Mouse (Mus musculus): ENCODE data around the gene Actr10. TPM values are rescaled to one million over a fixed set of nuclear protein-coding genes. Genes with fewer than 3 reads are reported as not detected.

The Actr10 gene
- total RNA-seq, 1 experiment from 2014 or later, result 73.9 TPM

DNA sequence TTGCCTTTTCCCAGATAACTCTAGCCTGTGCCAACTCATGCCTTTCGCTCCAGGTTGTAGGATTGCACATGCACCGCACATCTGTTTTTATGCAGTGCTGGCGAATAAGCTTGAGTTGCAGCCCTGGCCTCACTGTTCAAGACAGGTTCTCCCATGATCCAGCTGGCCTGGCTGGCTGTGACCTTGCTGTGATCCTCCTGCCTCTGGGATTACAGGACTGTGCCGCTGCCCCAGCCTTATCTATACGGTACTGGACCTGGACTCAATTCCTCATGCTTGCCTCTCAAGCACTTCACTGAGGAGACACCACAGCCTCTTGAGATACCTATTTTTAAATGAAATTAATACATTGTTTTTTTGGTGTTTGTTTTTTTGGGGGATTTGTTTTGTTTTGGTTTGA lies 6.5 kb downstream of the Actr10 start:
- ATAC-seq (replicated peaks; ENCODE audit: insufficient number of reproducible peaks, low FRiP score, low TSS enrichment, poor library complexity, severe bottlenecking), result no peak

DNA sequence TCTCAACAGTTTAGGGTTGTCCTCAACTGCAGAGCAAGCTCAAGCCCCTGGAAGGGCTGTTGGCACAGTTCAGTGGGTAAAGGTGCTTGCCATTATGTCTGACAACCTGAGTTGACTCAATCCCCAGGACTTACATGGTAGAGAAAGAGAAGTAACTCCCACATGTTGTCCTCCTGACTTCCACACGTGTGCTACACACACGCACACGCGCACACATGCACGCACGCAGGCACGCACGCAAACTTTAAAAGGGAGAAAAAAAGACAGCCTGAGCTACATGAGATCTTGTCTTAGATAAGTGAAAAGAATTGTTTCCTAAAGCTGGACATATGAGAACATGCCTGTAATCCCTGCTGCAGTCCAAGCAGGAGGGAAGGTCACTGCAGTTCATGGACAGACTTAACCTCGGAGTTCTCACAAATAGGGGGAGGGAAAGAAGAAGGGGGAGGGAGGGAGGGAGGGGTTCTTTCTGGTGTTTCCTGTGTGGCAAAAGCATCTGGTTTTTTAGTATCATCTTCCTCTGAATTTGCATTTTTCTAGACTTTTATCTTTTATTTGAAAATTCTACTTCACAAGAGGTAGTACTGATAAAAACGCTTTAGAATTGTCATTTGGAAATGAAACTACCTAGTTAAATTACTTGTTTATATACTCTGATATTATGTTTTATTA lies 9.1 kb downstream of the Actr10 start:
- ATAC-seq (replicated peaks; ENCODE audit: insufficient number of reproducible peaks, low FRiP score, low TSS enrichment, poor library complexity, severe bottlenecking), result no peak

DNA sequence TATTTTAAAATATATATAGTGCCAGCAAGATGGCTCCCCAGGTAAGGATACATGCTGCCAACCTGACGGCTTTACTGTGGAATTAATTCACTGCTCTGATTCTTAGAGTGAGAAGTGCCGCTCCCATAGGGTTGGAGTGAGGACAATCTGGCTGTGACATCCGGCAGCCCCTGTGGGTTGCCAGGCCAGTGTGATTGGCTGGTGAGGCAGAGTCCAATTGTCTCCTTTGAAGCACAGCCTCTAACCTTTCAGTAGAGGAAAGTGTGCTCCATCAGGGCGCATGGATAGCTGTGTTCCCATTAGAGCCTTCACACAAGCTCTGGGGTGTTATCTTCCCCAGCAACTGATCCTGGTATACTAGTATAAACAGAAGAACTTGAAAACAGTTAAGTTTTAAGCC lies 21.0 kb downstream of the Actr10 start:
- ATAC-seq (replicated peaks; ENCODE audit: insufficient number of reproducible peaks, low FRiP score, low TSS enrichment, poor library complexity, severe bottlenecking), result no peak

DNA sequence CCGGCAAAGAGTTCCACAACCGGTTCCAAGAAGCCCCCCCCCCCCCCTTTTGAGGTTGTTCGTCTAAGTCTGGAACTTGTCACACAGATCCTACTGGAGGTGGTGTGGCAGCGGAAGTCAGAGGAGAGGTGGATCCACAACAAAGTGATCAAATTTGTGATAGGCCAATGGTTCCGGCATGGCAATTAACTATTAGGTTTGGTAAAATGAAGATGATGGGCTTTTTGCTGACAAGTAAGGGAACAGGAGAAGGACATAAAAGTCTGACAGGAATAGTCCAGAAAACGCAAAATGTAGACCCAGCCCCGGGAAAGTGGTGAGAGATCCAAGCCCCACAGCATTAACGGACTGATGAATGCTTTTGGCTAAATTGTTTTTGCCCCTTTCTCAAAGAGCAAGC lies 29.9 kb downstream of the Actr10 start:
- no peak for ATAC-seq (replicated peaks; ENCODE audit: insufficient number of reproducible peaks, low FRiP score, low TSS enrichment, poor library complexity, severe bottlenecking)

DNA sequence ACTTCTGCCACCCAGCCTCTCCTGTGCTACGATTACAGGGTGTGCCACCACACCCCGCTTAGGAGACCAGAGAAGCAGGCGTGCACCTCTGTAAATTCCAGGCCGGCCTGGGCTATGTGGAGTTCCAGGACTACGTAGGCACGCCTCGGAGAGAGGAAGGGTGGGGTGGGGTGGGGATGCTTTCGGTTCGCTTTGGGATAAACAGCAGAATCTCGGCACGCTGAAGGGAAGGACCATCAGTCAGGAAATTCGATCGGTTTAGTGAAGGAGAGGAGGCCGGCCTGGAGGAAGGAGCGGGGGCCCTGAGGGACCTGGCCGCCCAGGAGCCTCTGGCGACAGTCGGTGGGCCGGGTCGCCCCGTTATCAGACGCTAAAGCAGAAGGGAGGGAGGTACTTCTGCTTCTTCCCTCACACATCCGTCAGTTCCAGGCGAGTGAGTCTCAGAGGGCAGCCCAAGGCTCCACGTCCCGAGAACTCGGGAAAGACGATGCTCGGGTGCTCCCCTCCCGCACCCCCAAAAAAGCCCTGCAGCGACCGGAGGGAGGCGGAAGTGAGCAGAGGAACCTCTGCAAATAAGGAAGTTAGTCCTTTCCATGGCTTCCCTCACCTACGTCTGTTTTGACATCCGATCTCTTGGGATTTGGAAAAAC lies 30.6 kb downstream of the Actr10 start:
- peak; percentile 76 for ATAC-seq (replicated peaks; ENCODE audit: insufficient number of reproducible peaks, low FRiP score, low TSS enrichment, poor library complexity, severe bottlenecking)

DNA sequence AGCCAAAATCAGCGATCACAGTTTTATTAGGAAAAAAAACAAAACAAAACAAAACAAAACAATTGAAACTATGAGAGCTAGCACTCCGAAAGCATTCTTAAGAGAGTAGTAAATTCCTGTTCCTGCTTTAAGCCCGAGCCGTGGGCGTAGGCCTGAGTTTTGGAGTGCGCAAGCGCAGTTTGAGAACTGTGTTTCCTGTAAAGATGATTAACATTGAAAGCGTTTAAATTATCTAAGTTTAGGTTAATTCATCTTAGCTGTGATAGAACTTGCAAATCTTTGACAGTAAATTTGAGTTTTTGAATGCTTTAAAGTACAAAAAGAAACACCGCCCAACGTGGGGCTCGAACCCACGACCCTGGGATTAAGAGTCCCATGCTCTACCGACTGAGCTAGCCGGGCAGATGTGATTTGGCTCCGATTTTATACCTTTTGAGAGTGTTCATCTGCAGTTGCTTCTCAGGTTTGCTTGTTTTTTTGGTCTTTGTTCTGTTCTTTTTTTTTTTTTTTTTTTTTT lies 31.2 kb downstream of the Actr10 start:
- peak; percentile 34 for ATAC-seq (replicated peaks; ENCODE audit: insufficient number of reproducible peaks, low FRiP score, low TSS enrichment, poor library complexity, severe bottlenecking)

DNA sequence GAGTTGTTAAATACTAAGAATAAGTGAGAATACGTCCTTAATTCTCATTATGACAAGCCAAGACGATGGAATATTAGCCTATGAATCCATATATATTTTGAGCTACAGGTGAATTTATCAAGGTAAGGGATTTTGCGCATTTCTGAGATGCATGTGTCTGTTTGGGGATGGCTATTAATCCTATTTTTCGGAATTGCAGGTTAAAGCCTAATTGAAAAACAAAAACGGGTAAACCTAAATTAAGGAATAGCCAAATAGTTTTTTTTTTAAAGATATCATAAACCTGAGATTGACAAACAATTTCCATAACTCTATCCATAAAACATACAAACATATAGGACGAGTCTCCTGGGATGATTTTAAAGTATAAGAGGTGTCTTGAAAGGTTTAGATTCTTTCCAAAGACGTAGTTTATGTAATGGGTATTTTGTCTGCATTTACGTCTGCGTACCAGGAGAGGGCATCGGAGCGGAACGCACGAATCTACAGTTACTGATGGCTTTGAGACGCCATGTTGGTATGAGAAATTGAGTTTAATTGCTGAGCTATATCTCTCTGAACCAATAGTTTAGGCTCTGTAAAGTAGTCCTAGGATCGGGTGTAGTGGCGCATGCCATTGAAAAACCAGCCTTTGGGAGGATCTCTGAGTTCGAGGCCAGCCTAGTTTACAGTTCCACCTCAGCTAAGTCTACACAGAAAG lies 32.0 kb downstream of the Actr10 start:
- peak; percentile 63 for ATAC-seq (replicated peaks; ENCODE audit: insufficient number of reproducible peaks, low FRiP score, low TSS enrichment, poor library complexity, severe bottlenecking)

DNA sequence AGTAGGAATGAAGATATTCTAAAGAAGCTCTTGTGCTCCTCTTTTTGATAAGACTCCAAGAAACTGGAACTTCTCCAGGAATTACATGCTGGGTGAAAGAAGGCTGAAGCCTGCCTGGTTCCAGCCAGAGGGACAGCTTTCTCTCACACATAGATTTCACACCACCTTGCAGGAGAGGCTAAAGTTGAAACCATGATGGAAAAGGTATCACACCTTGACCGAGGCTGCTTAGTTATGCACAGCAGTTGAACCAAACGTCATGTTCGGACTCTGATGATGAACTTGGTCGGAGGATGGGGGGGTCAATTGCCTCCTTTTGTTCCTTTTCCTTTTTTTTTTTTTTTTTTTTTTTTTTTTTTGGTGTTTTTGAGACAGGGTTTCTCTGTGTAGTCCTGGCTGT lies 36.2 kb downstream of the Actr10 start:
- ATAC-seq (replicated peaks; ENCODE audit: insufficient number of reproducible peaks, low FRiP score, low TSS enrichment, poor library complexity, severe bottlenecking), result no peak

DNA sequence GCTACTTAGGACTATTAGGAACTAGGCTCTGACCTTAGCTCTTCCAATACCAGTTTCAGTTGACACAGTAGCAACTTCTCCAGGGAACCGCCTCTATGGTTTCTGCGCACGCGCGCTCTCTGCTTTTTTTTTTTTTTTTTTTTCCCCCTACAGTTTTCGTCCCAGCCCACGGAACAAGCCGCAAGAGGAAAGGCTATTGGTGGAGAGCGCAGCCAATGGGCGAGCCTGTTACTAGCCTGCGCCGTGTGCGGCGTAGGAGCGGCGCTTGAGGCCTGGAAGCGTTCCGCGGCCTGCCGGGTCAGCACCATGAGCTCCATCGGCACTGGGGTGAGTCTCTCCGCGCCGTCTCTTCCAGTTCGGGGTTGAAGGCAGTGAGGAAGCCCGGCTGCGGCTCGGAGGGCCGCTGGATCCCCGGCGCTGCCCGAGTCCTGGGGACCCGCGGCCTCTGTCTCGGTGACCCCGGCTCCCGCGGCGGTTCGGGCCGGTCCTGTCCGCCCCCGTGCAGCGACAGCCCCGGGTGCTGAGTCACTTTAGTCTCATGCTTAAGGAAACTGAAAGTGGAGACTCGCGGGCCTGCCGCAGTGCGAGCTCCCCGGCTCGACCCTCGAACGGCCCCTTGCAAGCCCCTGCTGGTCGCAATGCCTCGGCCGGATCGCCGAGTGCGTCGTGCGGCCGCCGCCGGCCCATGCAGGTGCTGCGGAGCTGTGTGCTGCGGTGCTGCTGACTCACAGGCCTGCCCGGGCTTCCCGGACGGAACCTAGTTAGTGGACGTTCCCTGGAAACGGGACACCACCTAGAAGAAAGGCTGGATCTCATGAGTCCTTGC lies 37.0 kb downstream of the Actr10 start, which contains the start of gene Psma3:
Psma3 (plus strand) TSS at position 181 of the 826 bp plus-strand sequence.
- ATAC-seq (replicated peaks; ENCODE audit: insufficient number of reproducible peaks, low FRiP score, low TSS enrichment, poor library complexity, severe bottlenecking), result peak; percentile 93

DNA sequence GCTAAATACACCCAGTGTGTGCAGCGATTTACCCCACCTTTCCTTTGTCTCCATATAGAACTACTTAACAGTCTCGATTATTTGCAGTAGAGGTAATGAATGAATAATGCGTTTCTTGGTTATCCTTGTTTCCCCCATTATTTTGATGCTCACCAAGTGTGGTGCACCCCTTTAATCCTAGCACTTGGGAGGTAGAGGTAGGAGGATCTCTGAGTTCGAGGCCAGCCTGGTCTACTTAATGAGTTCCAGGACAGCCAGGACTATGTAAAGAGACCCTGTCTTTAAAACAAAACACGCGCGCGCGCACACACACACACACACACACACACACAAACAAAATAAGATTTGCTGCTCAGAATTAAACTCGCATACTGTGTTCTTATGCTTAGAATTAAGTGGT lies 37.7 kb downstream of the Actr10 start:
- ATAC-seq (replicated peaks; ENCODE audit: insufficient number of reproducible peaks, low FRiP score, low TSS enrichment, poor library complexity, severe bottlenecking), result no peak

DNA sequence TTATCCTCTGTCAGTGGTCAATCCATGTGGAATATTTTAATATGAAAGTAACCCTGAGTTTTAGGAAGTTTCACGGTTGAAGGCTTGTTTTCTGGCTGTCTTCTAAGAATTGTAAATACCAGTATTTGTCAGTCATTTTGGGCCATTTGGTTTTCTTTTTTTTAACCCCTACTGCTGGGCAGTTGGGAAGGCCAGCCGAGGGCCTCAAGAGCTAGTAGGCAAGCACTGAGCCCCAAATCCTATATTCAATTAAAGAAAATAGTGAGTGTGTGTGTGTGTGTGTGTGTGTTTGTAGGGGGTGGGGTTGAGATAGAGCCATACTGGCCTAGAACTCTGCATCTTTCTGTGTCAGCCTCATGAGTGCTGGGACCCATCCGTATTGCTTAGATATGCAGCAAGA lies 38.2 kb downstream of the Actr10 start:
- no peak for ATAC-seq (replicated peaks; ENCODE audit: insufficient number of reproducible peaks, low FRiP score, low TSS enrichment, poor library complexity, severe bottlenecking)

DNA sequence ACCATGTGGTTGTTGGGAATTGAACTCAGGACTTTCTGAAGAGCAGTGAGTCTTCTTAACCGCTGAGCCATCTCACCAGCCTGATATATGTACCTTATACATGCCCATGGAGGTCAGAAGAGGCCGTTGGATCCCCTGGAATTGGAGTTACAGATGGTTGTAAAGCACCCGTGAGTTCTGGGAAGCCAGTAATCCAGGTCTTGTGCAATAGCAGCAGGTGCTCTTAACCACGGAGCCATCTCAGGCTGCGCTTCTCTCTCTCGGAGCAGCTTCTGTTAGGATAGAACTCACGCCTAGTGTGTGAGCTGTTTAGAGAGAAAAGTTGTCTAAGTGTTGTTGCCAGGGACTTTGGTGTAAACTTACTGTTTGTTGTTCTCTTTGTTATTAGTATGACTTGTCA lies 40.7 kb downstream of the Actr10 start:
- ATAC-seq (replicated peaks; ENCODE audit: insufficient number of reproducible peaks, low FRiP score, low TSS enrichment, poor library complexity, severe bottlenecking), result no peak

DNA sequence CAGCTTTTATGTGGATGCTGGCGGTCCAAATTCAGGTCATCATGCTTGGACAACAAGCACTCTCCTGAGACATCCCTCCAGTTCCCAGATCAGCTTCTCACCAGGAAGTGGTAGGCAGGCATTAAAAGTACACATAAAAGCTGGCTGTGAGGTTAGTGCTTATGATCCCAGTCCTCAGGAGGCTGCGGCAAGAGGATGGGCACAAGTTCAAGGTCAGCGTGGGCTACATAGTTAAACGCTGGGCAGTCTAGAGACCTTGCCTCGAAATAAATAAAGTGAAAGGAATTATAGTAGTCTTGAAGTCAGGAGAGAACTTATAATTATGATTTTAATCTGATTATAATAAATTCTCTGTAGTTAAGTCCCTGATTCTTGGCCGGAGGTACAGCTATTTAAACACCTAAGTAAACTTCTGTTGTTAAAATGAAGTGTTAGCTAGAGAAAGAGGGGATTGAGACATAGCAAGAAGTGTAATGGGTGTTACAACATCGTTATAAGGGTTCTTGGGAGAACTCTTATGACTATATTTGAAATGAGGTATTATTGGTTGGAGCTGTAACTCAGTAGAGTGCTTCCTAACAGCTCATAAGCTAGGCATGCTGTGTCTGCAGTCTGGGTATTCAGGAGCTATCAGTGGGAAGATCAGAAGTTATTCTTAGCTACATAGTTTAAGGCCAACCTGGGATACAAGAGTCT lies 47.3 kb downstream of the Actr10 start:
- ATAC-seq (replicated peaks; ENCODE audit: insufficient number of reproducible peaks, low FRiP score, low TSS enrichment, poor library complexity, severe bottlenecking), result no peak

DNA sequence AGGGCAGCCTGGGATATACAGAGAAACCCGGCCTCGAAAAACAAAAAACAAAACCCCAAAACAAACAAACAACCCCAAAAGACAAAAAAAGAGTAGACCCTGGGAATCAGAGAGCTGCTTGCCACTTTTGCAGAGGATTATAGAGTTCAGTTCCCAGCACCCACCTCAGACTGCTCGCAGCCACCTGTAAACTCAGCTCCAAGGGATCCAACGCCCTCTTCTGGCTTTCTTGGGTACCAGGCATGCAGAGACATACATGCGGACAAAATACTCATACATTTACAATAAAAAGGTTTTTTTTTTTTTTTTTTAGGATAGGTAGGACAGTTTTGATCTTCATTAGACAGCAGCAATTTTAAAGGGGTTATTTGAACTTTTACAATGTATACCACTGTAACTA lies 59.6 kb downstream of the Actr10 start:
- no peak for ATAC-seq (replicated peaks; ENCODE audit: insufficient number of reproducible peaks, low FRiP score, low TSS enrichment, poor library complexity, severe bottlenecking)

DNA sequence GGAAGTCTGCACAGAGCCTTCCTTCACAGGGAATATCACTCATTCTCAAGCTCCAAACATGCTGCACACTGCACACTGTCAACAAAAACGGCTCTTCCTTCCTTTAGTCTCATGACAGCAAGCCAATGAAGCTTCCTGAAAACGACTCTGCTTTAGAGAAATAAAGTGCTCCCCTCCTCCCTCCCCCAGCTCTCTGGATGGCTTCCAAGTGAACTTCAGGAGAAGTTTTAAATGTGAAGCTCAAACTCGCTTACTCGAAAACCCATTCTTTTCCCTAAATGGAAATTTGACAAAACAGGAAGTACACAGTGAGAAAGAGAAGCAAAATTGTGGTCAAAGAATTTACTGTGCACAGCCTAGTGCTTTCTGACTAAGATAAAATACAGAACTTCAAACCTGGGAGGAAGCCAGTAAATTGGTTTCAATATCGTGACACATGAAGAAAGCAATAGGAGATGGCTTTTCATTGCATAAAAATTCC lies 61.8 kb downstream of the Actr10 start:
- ATAC-seq (replicated peaks; ENCODE audit: insufficient number of reproducible peaks, low FRiP score, low TSS enrichment, poor library complexity, severe bottlenecking), result peak; percentile 89

DNA sequence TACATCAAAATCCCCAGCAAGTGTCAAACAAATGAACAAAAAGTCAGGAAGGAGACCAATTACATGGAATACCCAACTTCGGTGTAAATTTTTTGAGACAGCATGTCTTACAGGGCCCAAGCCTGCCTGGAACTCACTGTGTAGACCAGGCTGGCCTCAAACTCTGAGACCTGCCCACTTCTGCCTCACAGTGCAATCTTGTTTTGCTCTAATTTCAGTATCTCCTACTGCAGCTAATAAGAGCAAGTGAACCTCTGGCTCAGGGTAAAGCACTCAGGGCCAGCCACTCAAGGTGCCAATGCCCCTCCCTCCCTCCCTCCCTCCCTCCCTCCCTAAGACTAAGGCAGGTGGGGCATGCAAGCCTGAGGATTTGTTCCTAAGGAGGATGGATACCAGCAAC lies 62.7 kb downstream of the Actr10 start:
- no peak for ATAC-seq (replicated peaks; ENCODE audit: insufficient number of reproducible peaks, low FRiP score, low TSS enrichment, poor library complexity, severe bottlenecking)

DNA sequence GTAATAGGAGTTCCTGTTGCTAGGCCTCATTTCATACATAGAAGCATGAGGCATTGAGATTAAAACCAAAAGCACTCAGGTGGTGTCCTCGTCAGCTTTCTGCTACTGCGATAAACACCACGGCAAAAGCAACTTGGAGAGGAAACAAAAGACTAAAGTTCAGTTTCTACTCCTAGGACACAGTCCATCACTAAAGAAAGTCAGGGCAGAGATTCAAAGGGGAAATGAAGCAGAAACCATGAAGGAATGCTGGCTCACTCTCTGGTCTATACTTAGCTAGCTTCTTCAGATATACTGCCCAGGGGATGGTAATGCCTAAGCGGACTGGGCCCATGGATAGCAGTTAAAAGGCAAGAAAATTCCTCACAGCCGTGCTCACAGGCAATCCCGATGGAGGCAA lies 63.8 kb downstream of the Actr10 start:
- ATAC-seq (replicated peaks; ENCODE audit: insufficient number of reproducible peaks, low FRiP score, low TSS enrichment, poor library complexity, severe bottlenecking), result no peak

DNA sequence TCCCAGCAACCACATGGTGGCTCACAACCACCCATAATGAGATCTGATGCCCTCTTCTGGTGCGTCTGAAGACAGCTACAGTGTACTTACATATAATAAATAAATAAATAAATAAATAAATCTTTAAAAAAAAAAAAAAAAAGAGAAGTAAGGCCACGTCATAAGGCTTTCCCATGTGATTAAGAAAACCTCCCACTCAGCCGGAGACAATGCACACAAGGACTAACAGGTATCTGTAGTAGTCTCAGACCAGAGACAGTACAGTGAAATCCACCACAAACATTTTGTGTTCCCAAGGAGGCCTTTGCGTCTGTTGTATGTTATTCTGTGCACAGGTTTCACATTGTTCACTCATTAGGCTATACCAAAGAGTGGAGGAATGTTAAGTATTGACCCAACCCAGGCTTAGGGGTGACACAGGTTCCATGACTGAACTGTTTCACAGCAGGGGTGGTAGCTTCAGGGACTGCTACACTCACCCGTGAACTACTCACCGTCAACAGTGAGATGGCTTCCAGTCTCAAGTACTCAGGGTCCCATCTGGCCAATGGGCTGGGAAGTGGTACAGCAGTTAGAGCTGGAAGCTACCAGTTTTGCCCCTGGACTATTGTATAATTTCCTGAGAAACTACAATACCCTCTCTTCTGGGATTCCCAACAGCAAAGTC lies 66.2 kb downstream of the Actr10 start:
- ATAC-seq (replicated peaks; ENCODE audit: insufficient number of reproducible peaks, low FRiP score, low TSS enrichment, poor library complexity, severe bottlenecking), result no peak

All from monocyte, adult 5-6 weeks (primary cell).